Mouse (Mus musculus): ENCODE measurements at regions not wholly inside any gene's neighbourhood (a gene's known extent, or its start where the extent isn't known, plus 50 kb on each side); places are given as distances from the start of the nearest gene placed in this dataset.

- Histone ChIP-seq H3K79me2 (ENCODE audit: control insufficient read depth, insufficient read depth, low read length, poor library complexity) (no peaks in the 10 kb centered on the region), H3K4me1 (ENCODE audit: control insufficient read depth in 1 of 2, insufficient read depth in 2 of 2, low read length in 2 of 2) (no peaks in the 10 kb centered on the region), H3K9ac (ENCODE audit: control insufficient read depth, low read depth, low read length, poor library complexity, severe bottlenecking) (no peak overlapping the region), H3K27ac (ENCODE audit: control insufficient read depth, low read depth, low read length) (no peak overlapping the region), H3K9me3 (replicated peaks; ENCODE audit: insufficient read depth, low read length) (no peaks in the 10 kb centered on the region), H3K4me3 (ENCODE audit: control insufficient read depth in 1 of 2, insufficient read depth in 1 of 2, low read depth in 2 of 2, low read length in 2 of 2) (no peak overlapping the region), H3K27me3 (ENCODE audit: control insufficient read depth in 1 of 2, insufficient read depth in 2 of 2, low read length in 2 of 2) (no peaks in the 10 kb centered on the region), H3K36me3 (ENCODE audit: control insufficient read depth in 1 of 2, insufficient read depth in 2 of 2, low read length in 2 of 2) (no peaks in the 10 kb centered on the region)
- TF ChIP-seq MYC (IDR thresholded peaks at IDR 0.05; ENCODE audit: low read depth, low read length) (no peak), ZC3H11A (IDR thresholded peaks at IDR 0.05; ENCODE audit: low read depth, low read length) (no peak), POLR2A (IDR thresholded peaks at IDR 0.05; ENCODE audit: control insufficient read depth in 1 of 2, insufficient read depth in 1 of 2, low read depth in 1 of 2, low read length in 2 of 2, poor library complexity in 1 of 2) (no peak), UBTF (IDR thresholded peaks at IDR 0.05; ENCODE audit: borderline replicate concordance, insufficient read depth, low read depth, low read length) (no peak), TBP (IDR thresholded peaks at IDR 0.05; ENCODE audit: low read depth, low read length) (no peak)
- DNase-seq (ENCODE audit: low read depth, low spot score): no peak
Observed at GRCm38 (mm10) chr14:24997786-24998509, 461.0 kb upstream of the Zmiz1 start.

- no peaks in the 10 kb centered on the region for H3K4me1 ChIP-seq (ENCODE audit: control insufficient read depth in 1 of 2, insufficient read depth in 2 of 2, low read length in 2 of 2)
- no peak overlapping the region for H3K4me3 ChIP-seq (ENCODE audit: control insufficient read depth in 1 of 2, insufficient read depth in 1 of 2, low read depth in 2 of 2, low read length in 2 of 2)
- no peaks in the 10 kb centered on the region for H3K27me3 ChIP-seq (ENCODE audit: control insufficient read depth in 1 of 2, insufficient read depth in 2 of 2, low read length in 2 of 2)
- H3K36me3 ChIP-seq (ENCODE audit: control insufficient read depth in 1 of 2, insufficient read depth in 2 of 2, low read length in 2 of 2): no peaks in the 10 kb centered on the region
- no peaks in the 10 kb centered on the region for H3K9me3 ChIP-seq (replicated peaks; ENCODE audit: insufficient read depth, low read length)
- no peak for DNase-seq (ENCODE audit: low read depth, low spot score)
- no peak overlapping the region for H3K27ac ChIP-seq (ENCODE audit: control insufficient read depth, low read depth, low read length)
- H3K9ac ChIP-seq (ENCODE audit: control insufficient read depth, low read depth, low read length, poor library complexity, severe bottlenecking): no peak overlapping the region
- no peaks in the 10 kb centered on the region for H3K79me2 ChIP-seq (ENCODE audit: control insufficient read depth, insufficient read depth, low read length, poor library complexity)
- TF ChIP-seq SIN3A (IDR thresholded peaks at IDR 0.05; ENCODE audit: low read length): no peak
- no peak for TF ChIP-seq MYB (IDR thresholded peaks at IDR 0.05; ENCODE audit: low read depth, low read length)
- no peak for TF ChIP-seq ELF1 (IDR thresholded peaks at IDR 0.05; ENCODE audit: low read depth, low read length)
- TF ChIP-seq RCOR1 (IDR thresholded peaks at IDR 0.05; ENCODE audit: low read depth, low read length): no peak
- no peak for TF ChIP-seq ZNF384 (IDR thresholded peaks at IDR 0.05; ENCODE audit: low read depth, low read length)
- TF ChIP-seq RAD21 (IDR thresholded peaks at IDR 0.05; ENCODE audit: low read depth, low read length): no peak
- no peak for TF ChIP-seq CTCF (IDR thresholded peaks at IDR 0.05 in 2 of 3, conservative IDR thresholded peaks at IDR 0.05 in 1 of 3; ENCODE audit: control insufficient read depth in 1 of 3, insufficient read depth in 1 of 3, low read depth in 2 of 3, low read length in 3 of 3, poor library complexity in 1 of 3, severe bottlenecking in 1 of 3)
- TF ChIP-seq MAZ (IDR thresholded peaks at IDR 0.05; ENCODE audit: low read depth, low read length): no peak
- no peak for TF ChIP-seq MXI1 (IDR thresholded peaks at IDR 0.05; ENCODE audit: low read depth, low read length)
Observed at GRCm38 (mm10) chr14:24999008-24999572, 459.9 kb upstream of the Zmiz1 start.
